Mouse (Mus musculus) lung, adult 18-20 months (tissue): ENCODE data around the gene Rapgef1.
"Not testable (repeated sequence)": the region's sequence is repeated elsewhere in the genome, so short reads cannot be mapped to it uniquely, and the experiment has no call there.

Source experiments
- DNase-seq, 2 experiments: peaks; one replicate each; pipeline ENCODE4 v3.0.0; 2022; ENCODE audit warnings: mixed read lengths in 2 of 2

Gene Rapgef1

DNA sequence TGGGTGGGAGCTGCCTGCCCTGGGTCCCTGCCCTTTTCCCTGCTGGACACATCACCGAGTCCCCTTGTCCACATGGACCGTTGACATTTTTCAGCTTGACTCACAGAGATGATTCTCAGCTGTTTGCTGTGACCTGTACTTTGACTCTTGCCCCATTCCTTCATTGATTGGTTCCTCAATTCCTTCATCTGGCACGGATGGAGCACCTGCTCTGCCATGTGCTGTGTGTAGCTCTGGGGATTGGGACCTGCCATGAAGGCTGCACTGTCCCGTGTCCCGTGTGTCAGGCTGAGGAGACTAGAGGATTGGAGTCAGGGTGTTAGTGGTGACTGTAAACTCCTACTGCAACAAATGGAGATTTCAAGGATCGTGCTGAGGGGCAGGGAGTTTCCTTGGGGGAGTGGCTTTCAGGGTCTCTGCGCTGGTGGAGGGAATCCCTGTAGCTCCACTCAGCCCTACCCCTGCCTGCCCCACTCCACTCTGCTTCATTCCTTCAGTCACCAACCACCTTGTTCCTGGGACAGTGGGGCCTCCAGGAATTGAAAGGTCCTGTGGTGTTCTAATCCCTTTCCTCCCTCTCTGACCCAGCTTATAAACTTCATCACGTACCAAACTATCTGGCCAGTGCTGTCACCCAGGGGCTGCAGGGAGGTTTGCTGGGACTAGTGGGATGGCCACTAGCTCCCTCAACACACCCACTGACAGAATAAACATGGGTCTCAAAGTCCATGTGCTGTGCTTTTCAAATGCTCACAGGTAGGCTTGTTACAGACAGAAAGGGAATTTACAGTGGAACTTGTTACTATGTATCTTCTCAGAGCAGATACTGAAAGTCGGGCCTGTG, 3.9 kb downstream of the Rapgef1 start:
- DNase-seq: no peak

DNA sequence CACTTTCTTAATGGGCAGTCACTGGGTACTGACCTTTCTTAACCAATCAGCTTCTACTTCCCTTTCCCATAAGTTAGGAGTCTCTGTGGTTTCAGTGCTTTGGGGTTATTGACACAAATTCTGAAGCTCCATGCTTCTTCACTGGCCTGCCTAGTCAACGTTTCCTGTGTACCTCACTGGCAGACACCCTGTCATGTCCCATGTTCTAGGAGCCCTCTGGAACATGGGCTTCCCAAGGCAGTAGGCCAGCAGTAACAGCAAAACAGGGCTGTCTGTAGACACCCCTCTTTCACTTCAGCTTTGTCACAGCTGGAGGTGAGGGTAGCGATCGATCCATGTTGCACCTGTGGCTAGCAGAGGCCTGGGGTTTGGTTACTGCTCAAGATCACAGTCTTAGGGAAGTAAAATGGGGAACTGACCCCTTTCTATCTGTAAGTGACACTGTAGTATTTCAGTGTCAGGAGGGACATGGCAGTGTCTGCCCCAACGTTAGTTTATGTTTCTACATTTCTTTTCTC, 4.6 kb downstream of the Rapgef1 start:
- DNase-seq: peak in 1 of 2 experiments; percentile 39

DNA sequence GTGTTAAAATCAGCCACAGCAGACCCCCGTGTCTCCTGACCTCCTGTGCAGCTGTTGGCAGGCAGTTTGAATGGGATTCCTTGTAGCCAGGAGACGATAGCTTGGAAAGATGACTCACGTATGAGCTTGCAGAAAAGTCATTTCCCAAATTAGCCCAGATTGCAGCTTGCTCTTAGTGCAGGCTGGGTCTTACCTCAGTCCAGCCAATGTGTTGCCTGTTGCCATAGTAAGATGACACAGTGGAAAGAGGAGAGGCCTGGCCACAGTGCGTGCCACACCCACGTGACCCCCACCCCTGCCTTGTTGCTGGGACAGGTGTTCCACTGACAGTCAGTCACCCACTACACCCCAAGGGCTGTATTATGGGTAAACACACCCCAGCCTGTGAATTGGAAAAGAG, 5.2 kb downstream of the Rapgef1 start:
- DNase-seq: peak; percentile 71 to 76

DNA sequence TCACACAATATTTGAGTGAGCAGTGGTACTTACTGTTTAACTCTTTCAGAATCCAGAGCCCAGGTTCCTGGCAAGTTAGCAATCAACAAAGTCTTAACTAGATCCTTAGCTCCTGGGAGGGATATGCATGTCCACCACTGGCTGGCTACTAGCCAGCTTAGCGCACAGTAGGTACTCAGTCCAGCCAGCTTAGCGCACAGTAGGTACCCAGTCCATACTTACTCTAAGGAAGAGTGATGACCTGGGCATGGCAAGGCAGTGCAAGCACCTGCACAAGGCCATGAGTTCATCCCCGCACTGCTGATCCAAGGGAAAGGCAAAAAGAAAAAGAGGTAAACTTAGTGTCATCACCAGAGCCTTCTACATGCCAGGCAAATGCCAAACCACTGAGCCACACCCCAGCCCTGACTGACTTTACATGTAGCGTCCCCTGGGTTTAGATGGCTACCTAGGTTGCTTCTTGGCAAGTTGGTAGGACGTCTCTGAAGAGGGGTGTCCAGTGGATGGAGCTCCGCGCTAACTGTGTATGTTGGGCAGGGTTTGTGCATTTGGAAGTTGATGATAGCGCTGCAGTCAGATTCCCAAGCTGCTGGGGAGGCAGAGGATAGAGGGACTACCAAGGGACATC, 6.2 kb downstream of the Rapgef1 start:
- DNase-seq: no peak

DNA sequence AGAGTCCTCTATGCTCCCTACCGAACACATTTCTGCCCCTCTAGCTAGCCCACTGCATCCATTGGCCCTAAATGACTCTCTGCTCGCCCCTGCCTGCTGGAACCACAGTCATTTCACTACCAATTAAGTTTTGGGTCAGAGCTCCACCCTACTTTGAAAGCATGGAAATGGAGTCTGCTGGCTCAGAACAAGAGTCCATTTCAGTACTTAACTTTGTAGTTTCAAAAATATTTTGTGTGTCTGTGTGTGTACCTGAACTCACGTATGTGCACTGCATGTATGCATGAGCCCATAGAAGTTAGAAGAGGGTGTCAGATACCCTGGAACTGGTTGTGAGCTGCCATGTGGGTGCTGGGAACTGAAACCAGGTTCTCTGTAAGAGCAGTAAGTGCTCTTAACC, 7.8 kb downstream of the Rapgef1 start:
- no peak for DNase-seq

DNA sequence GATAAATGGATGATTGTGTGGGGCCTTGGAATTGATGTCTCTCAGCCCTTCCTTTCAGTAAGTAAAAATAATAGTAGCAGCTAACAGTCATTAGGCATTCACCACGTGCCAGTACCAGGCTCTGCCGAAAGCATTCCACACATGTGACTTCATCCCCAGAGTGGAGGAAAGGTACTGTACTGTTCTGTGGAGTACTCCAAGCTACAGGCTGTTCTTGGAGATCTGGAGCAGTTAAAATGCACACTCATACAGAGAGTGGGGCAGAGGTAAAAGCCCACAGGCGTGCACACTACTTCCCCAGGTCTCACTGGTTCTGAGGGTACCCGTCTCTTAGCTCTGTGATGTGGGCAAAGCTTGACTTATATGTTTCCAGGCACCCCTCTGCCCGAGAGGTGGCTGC, 8.7 kb downstream of the Rapgef1 start:
- DNase-seq: no peak

DNA sequence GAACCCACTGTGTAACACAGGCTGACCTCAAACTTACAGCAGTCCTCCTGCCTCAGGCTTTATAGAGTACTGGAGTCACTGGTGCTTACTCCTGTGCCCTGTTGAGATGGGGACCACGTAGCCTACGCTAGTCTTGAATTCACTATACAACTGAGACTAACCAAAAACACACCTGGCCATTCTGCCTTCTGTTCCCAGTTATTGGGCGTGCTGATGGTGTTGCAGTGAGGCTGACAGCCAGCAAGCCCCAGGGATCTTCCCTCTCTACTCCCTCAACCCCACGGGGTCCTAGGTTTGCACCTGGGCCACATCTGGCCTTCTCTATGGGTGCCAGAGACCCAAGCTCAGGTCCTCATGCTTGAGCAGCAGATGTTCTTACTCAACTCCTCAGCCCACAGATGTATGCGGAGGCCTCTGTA, 9.3 kb downstream of the Rapgef1 start:
- no peak for DNase-seq

DNA sequence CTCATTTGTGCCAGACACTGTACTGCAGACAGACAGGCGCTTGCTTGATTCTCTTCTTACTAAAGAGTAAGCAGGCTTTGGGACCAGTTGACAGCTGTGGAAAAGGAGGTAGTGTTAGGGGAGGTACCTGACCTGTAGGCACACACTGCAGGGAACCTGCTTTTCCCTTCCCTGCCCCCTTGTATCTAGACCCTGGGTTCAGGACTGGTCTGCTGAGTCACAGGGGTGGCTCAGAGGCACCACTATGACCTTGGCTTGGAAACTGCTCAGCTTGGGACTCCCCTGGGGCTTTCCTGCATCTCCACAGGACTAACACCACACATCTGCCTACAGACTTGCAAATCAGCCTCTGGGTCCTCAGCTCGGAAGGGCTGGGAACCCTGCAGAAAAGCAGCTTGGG, 9.8 kb downstream of the Rapgef1 start:
- no peak for DNase-seq

DNA sequence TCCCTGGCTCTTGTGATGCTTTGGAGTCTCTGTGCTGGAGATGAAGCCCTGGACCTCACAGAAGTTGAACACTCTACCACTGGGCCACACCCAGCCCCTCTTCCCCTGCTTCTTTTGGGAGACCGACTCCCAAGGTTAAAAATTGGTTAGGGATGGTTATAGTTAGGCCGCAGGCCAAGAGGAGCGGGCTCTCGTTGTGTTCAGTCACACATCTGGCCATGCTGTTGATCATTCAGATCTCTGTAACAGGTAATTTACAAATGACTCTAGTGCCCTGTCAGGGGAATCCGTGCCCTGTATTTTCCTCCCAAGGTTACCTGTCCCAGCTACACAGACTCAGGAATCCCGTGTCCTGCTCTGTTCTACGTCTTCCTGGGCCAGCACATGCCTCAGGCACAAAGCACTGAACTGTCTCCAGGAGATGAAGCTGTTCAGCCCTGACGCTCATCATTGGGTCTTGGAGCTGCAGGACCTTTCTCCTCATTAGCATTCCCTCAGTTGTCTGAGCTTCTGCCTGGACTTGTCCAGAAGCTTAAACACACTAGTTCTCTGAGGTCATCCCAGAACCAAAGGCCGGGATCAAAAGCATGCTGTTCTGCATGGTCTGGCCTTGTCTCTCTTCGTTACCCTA, 10.7 kb downstream of the Rapgef1 start:
- DNase-seq: no peak

DNA sequence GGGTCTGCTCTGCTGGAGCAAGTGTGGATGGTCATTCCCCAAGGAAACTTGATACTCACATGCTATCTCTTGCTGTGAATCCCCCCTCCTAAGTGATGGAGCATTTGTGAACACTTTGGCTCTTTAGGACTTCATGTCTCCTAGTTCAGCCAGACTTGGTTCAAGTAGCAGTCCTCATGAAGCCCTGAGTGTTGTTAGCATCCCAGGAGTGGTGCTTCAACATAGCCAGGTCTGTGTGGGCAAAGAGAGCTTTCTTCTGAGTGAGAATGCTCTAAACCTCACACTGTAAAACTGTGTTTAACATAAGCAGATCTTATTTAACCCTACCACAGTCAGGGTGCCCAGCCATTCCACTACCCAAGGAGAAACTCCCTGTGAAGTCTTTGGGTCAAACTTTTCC, 11.5 kb downstream of the Rapgef1 start:
- no peak for DNase-seq

DNA sequence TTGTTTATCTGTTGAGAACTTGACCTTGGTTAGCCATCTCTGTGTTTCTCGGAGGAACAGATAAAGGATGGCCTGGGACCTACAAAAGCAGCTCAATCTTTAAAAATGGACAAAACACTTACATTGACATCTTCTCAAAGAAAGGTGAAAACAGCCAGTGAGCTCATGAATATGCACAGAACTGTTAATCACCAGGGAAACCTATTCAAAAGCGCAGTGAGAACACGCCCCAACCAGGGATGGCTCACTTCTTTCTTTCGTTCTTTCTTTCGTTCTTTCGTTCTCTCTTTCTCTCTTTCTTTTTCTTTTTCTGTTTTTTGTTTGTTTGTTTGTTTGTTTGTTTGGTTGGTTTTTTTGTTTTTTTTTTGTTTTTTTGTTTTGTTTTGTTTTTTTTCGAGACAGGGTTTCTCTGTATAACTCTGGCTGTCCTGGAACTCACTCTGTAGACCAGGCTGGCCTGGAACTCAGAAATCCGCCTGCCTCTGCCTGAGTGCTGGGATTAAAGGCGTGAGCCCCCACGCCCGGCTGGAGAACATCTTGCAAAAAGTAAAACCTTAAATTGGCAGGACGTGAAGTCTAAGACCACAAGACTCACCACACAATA, 12.1 kb downstream of the Rapgef1 start:
- not testable (repeated sequence) for DNase-seq

DNA sequence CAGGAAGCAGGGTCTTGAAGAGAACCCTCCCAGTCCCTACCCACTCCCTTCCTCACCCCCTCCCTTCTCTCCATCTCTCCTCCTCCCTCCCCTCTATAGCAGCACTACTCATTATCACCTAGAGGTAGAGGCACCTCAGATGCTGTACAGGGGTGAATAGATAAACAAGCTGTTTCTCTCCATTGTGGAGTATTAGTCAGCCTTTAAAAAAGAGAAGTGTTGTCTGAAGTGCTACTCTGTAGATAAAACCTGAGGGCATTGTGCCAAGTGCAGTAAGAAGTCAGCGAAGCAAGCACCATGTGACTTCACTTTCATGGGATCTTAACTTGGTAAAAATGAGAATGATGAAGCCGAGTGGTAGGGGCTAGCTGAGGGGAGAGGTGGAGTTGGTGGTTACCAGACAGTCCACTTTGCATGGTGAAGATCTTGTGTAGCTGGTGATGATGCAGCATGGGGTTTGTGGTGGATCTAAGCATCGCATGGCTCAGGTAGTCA, 12.7 kb downstream of the Rapgef1 start:
- no peak for DNase-seq

DNA sequence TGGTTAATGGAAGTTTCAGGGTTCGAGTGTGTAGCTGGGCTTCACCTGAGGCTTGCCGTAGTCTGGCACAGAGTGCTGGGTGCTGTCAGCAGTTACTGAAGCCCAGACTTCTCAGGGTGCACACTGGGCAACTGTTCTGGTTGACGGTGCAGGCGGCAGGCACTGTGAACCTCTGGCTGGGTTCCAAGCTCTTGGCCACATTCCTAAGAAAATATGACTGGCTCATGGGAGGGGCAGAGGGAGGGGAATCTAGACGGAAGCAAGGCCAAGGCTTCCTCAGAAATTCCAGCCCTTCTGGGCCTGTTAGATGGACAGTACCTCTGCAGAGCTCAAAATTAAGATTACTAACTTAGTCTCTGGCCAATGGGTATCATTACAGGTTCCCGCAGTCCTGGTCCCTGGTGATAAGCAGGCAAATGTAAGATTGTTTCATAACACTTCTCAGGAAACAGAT, 13.6 kb downstream of the Rapgef1 start:
- DNase-seq: peak; percentile 91 to 95

DNA sequence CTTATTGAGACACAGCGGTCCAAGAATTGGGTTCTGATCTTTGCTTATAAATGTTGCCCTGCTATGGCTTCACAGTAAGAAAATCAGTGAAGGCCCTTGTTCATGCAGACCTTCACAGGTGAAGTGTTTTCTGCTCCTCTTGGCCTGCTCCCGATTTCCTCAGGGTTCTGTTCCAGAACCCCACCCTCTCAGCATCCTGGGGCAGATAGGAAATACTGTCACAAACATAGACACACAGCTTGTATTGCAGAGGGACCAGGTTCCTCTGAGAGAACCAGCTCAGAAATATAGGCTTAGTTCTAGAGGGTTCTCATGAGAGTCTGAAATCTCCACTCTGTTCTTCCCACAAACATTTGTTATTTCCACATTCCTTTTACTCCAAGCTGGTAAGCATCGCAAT, 14.3 kb downstream of the Rapgef1 start:
- DNase-seq: no peak

DNA sequence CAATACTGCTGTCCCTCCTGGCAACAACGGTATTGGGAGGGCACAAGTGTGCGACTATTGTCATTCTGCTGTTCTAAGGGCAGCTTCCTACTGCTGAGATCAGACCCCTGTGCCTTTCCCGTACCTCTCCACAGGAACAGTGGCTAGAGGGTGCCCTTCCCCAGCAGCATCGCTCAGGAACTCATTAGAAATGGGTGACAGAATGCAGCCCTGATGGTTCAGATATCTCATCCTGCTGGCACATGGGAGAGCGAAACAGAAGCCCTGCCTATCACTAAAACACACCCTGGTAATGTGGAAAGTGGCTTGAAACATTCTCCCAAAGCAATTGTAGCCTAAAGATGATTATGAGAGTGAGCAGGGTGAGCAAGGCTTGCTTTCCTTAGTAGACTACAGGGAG, 15.0 kb downstream of the Rapgef1 start:
- no peak for DNase-seq

DNA sequence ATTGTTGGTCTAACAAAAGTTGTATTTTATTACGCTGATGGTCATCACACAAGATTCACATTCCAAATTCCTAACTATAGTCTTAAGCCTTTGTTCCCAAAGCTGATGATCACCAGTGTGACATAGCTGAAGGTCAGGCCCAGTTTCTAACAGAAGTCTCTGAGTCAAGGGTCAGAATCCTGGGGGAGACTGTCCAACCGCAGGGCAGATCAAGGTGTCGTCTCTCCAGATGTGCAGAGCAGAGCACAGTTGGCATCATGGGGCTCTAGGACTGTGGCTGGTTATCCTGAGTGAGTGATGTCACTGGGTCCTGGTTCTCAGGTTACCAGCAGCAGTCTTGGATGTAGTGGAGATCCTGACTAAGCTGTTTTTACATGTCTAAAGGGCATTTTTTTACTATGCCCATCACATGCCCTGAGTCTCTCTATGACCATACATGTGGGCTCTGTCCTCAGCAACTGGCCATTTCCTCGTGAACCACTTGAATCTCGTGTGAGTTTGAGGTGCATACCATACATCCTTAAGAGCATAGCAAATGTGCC, 16.5 kb downstream of the Rapgef1 start:
- DNase-seq: no peak

DNA sequence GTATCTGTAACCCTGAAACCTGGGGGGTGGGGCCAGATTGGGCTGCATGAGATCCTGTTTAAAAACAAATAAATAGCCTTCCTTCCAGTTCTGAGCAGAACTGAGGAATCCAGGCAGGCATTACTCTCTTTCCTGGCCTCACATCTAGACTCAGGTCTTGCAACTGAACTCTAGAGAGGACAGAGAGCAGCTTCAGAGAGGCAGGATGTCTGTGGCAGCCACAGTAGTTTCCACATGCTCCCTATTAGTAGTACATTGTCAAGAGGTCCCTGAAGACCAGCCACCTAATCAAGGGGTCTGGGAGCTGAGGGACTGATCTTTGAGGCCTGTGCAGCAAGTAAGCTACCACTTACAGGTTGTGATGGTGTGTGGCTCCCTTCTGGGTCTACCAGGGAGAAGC, 18.0 kb downstream of the Rapgef1 start:
- DNase-seq: no peak

DNA sequence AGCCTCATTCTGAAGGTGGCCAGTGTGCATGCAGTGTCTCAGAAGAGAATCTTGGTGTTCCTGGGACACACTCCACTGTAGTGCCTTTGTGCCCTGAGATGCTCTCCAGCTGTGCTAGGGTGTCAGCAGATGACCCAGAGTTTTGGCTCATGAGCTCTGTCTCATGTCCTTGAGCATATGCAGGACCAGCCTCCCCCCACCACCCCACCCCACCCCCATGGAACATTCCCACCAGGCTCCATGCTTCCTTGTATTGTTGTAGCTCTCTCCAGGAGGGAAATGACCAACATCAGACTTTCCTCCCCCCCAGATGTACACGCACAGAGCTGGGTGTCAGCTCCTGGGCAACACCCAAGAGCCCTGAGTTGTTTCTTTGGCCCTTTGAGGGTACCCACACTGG, 19.9 kb downstream of the Rapgef1 start:
- DNase-seq: peak in 1 of 2 experiments; percentile 67

DNA sequence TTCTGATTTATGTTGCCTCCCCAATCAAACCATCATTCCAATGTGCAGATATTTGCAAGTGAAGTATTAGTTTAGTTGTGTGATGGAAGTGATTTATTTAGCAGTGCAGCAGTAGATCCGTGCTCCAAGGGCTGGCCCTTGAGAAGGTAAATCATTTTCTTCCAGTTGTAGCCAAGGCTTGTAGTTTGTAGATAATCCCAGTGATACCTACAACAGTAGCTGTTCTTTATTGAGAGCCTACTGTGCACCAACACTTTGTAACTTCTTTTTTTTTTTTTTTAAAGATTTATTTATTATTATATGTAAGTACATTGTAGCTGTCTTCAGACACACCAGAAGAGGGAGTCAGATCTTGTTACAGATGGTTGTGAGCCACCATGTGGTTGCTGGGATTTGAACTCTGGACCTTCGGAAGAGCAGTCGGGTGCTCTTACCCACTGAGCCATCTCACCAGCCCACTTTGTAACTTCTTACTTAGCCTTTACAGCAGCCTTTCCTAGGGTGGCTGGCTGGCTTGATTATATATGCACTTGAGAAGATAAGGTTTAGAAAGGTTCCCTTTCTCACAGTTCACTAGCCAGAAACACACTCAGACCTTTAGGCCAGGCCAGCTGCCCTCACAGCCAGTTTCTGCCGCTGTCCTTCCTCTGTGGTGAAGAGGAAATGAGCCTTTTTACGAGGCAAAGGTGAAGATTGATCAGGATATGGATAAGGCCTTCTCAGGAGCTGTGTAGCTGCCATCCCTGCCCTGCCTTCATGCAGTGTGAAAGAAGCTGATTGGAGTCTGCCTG, 20.6 kb downstream of the Rapgef1 start:
- DNase-seq: no peak

DNA sequence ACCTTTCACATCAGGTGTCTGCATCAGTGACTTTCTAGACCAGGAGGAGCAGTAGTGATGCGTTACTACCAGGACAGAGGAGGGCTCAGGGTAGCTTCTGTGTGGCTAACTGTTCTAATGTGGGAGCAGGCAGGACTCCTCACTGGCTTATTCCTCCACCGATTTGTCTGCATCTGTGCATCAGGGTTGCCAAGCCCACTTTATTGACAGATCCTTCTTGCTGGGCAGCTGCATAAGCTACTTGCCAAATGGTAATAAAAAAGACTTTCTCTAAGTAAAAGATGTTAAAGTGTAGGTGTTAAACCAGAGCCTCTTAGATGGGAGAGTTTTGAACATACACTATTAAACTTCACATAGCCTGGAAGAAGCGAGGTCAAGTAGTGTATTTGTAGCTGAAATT, 22.2 kb downstream of the Rapgef1 start:
- no peak for DNase-seq

DNA sequence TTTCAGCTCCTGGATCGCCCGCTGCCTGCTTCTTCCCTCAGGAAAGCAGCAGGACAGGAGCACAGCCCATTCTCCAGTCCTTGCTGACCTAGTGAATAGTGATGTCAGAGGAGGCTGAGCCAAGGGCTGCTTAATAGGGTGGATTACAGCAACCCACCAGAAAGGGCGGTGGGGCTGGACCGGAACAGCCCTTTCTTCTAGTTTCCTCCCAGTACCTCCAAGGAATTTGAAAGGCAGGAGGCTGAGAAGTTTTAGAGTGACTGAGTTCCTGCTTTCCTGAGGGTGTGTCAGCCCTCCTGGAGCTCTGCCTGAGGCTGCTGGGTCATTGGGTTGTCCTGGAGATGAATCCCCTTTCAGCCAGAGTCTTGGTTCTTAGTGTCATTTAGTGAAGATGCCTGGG, 23.9 kb downstream of the Rapgef1 start:
- DNase-seq: peak; percentile 64 to 72

DNA sequence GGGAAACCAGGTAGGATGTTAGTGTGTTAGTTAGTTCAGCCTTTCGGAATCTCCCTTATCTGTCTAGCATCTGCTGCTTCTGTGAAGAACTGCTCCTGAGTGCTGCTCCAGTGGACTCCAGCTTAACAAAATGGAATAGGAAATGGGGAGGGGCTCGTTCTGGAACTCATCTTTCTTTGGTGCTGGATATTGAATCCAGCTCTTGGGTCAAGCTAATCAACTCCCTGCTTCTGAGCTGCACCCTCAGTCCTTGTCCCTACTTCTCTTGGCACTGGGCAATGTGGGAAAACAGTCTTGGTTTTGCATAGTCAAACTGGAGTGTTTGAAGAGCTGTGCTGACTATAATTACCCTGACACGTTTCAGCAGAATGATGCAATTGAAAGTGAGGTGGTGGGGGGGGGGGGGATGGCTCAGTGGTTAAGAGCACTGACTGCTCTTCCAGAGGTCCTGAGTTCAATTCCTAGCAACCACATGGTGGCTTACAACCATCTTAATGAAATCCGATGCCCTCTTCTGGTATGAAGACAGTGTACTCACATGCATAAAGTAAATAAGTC, 25.6 kb downstream of the Rapgef1 start:
- DNase-seq: no peak
